Mouse (Mus musculus) stomach, postnatal 0 days (tissue): ENCODE results near the gene Abca16.

Source experiments
- CTCF ChIP-seq: IDR thresholded peaks from 2 replicates; pipeline ENCODE4 v1.5.1; 2016; ENCODE audit warnings: antibody characterized with exemption, low read depth, mild to moderate bottlenecking, moderate library complexity
- EP300 ChIP-seq: optimal IDR thresholded peaks from 2 replicates; pipeline ENCODE3; 2016; ENCODE audit warnings: antibody characterized with exemption

DNA sequence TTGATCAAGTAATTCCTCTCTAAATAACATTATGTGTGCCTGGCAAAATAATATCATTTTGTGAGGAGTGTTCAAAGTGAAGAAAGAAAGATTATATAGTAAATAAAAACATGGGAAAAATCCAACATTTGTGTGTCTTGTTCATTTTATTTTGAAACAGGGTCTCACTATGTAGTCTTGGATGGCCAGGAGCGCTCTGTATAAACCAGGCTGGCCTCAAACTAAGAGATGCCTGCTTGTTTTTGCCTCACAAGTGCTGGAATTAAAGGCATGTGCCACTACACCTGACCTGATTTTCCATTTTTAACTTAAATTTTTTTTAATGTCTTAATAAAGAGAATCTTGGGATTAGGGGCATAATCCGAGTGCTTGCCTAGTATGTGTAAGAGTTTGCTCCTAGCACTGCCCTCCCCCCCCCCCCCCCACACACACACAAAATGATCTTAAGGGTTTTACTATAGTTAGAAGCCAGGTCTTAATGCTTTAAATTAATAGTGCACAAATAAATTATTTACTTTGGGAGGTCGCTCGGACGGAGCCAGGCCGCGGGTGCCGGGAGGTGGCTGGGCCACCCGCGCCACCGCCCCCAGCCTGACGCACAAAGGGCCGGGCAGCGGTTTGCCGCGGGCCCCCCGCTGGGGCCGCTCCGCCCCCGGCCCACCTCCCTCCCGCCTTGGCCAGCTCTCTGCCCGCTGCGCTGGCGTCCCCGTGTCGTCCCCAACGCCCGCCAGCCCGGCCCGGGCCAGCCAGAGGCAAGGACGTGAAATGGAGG is 94.6 kb downstream of the Abca16 start:
- TF ChIP-seq CTCF (no peak), EP300 (no peak)
